Mouse (Mus musculus) thymus, adult 2 months (tissue): ENCODE measurements around the gene Lingo3. TPM values are rescaled to one million over a fixed set of nuclear protein-coding genes. Genes with fewer than 3 reads are reported as not detected.

Experiments
- DNase-seq: peaks from one replicate; pipeline ENCODE4 v3.0.0; 2021
- H3K27ac ChIP-seq: fragments of 200-500 bp; 2 replicates; pipeline ENCODE4 v1.5.1; 2012; ENCODE audit warnings: low read length, control low read depth; ENCODE audit not compliant: control insufficient read depth, insufficient read depth
- H3K27me3 ChIP-seq: fragments of 200-500 bp; 2 replicates; pipeline ENCODE4 v1.6.1; 2012; ENCODE audit warnings: mild to moderate bottlenecking, low read length, moderate library complexity, mixed read lengths; ENCODE audit not compliant: control insufficient read depth, insufficient read depth
- H3K36me3 ChIP-seq: fragments of 200-500 bp; 2 replicates; pipeline ENCODE4 v1.6.1; 2012; ENCODE audit warnings: mild to moderate bottlenecking, low read length, moderate library complexity; ENCODE audit not compliant: control insufficient read depth, insufficient read depth
- H3K4me1 ChIP-seq: fragments of 200-500 bp; replicated peaks from 2 replicates; pipeline ENCODE4 v1.6.1; 2012; ENCODE audit warnings: low read length; ENCODE audit not compliant: control insufficient read depth, insufficient read depth
- H3K4me3 ChIP-seq: fragments of 200-500 bp; 2 replicates; pipeline ENCODE4 v1.5.1; 2012; ENCODE audit warnings: mild to moderate bottlenecking, low read length, control low read depth, moderate library complexity; ENCODE audit not compliant: control insufficient read depth, insufficient read depth
- CTCF ChIP-seq: fragments of 200-500 bp; IDR thresholded peaks from 2 replicates; pipeline ENCODE4 v1.5.1; 2012; ENCODE audit warnings: mild to moderate bottlenecking, control low read depth, low read length, moderate library complexity, borderline replicate concordance; ENCODE audit not compliant: control insufficient read depth, poor library complexity, insufficient read depth; ENCODE audit errors: extremely low read depth
- POLR2A ChIP-seq: fragments of 200-500 bp; IDR thresholded peaks from 2 replicates; pipeline ENCODE4 v1.6.1; 2012; ENCODE audit warnings: mild to moderate bottlenecking, low read length, control low read depth, moderate library complexity; ENCODE audit not compliant: control insufficient read depth, poor library complexity, insufficient read depth; ENCODE audit errors: extremely low read depth
- WGBS: fragments of 180-500 bp; shearing (Covaris S2); methylation state at CpG from one replicate; pipeline ENCODE4 v1.1.7; 2018; 5-methylcytosine and 5-hydroxymethylcytosine counted together
- polyA plus RNA-seq: library from polyadenylated mRNA; depleted of rRNA; stranded (reverse); fragments of >200 nt; gene quantifications from 2 replicates; pipeline ENCODE4 v1.2.3, GENCODE M21; 2012

Gene Lingo3
- polyA plus RNA-seq, 1 experiment = 1.0 TPM

- Histone ChIP-seq H3K36me3 (no peaks in the 10 kb centered on the region), H3K4me3 (no peak overlapping the region), H3K27ac (no peak overlapping the region), H3K4me1 (peaks cover 20% of the 10 kb centered on the region), H3K27me3 (no peaks in the 10 kb centered on the region)
- TF ChIP-seq CTCF (no peak), POLR2A (no peak)
- 90% methylated on average over 3 of the region's 3 CpGs for WGBS
- no peak for DNase-seq
Observed at GRCm38 (mm10) chr10:80857848-80858247, 14.0 kb upstream of the Lingo3 start.

DNA sequence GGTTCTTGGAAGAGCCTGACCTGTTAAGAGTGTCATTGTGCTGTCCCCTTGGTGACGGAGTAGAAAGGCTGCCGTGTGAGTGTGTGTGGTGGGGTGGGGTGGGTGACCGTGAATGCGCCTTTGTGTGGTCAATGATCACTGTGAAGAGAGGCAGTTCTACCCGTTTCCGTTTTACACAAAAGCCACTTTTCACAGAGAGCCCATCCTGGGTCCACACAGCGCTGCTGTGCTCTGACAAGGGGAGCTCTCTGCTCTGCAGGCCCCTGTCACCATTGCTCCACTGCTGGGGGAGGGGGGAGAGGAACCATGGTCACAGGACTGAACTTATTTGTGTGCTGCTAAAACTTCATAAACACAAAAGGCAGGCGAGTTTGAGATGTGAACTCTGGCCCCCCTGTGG lies 13.5 kb upstream of the Lingo3 start:
- TF ChIP-seq CTCF (no peak), POLR2A (no peak)
- Histone ChIP-seq H3K36me3 (no peaks in the 10 kb centered on the region), H3K4me1 (peaks cover 20% of the 10 kb centered on the region), H3K4me3 (no peak overlapping the region), H3K27me3 (no peaks in the 10 kb centered on the region), H3K27ac (no peak overlapping the region)
- WGBS = 62% methylated on average over 8 of the region's 8 CpGs
- no peak for DNase-seq

GRCm38 (mm10) chr10:80856908-80857307 lies 13.1 kb upstream of the Lingo3 start:
- no peak overlapping the region for H3K27ac ChIP-seq
- TF ChIP-seq CTCF (no peak), POLR2A (no peak)
- H3K27me3 ChIP-seq = no peaks in the 10 kb centered on the region
- peaks cover 20% of the 10 kb centered on the region for H3K4me1 ChIP-seq
- no peaks in the 10 kb centered on the region for H3K36me3 ChIP-seq
- DNase-seq = no peak
- WGBS = 84% methylated on average over 5 of the region's 5 CpGs
- no peak overlapping the region for H3K4me3 ChIP-seq

- no peak for DNase-seq
- H3K4me3 ChIP-seq = no peak overlapping the region
- peaks cover 20% of the 10 kb centered on the region for H3K4me1 ChIP-seq
- H3K27me3 ChIP-seq = no peaks in the 10 kb centered on the region
- TF ChIP-seq CTCF (no peak), POLR2A (no peak)
- 25% methylated on average over 3 of the region's 3 CpGs for WGBS
- H3K36me3 ChIP-seq = no peaks in the 10 kb centered on the region
- H3K27ac ChIP-seq = no peak overlapping the region
Observed at GRCm38 (mm10) chr10:80856267-80856666, 12.4 kb upstream of the Lingo3 start.

- H3K4me3 ChIP-seq = peak overlapping the region; percentile 74
- H3K27me3 ChIP-seq = no peaks in the 10 kb centered on the region
- H3K36me3 ChIP-seq = no peaks in the 10 kb centered on the region
- no peak overlapping the region for H3K27ac ChIP-seq
- DNase-seq = no peak
- 37% methylated on average over 11 of the region's 11 CpGs for WGBS
- peaks cover 20% of the 10 kb centered on the region for H3K4me1 ChIP-seq
- TF ChIP-seq POLR2A (no peak), CTCF (no peak)
Observed at GRCm38 (mm10) chr10:80855749-80856073, 11.9 kb upstream of the Lingo3 start.

DNA sequence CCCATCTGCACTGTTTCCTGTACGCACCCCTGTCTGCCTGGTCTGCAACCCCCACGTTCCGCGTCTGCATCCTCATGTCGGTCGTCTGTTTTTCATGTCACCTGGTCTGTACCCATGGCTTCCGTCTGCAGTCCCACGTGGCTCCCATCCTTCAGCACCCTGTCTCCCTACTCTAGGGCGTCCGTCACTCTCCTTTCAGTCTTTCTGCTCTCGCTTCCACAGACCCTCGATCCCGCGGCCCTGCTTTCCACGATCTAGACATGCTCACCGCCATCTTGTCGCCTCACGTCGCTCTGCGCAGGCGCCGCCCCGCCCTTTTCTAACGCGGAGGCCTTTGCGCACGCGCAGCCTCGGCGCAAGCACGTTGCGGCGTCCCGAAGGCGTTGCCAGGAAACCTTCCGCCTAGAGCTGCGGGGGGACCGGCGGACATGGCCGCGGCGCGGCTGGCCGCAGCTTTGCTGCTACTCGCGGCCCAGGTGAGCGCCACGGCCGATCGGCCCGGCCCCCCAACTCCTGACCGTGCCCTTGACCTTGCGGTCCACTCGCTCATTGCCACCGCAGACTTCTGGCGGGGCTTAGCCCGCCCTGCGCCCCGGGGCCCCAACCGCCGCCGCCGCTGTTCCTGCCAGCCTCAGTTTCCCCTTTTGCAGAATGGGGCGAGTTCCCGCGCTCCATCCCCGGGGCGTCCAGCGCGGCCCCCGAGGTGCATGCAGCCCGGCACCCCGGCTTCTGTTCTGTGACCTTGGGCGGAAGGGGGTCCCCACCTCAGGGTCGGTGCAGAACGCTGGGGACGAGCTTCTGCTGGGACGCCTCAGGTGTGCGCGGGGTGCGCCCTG lies 11.3 kb upstream of the Lingo3 start, which contains the start of the genes Lsm7 and Sppl2b:
Gene Lsm7, minus strand, starts transcription at position 297 of the 836 bp plus-strand sequence.
Gene Sppl2b, plus strand, starts transcription at position 363 of the 836 bp plus-strand sequence.
- WGBS = under 1% methylated on average over 81 of the region's 81 CpGs

More for the DNA sequence above, 11.3 kb upstream of the Lingo3 start, which contains the start of the genes Lsm7 and Sppl2b:
- H3K4me1 ChIP-seq = peaks cover 20% of the 10 kb centered on the region
- TF ChIP-seq CTCF = peak; percentile 49; the same call in 1 of the 2 replicates
- peak; percentile 65; the same call in 1 of the 2 replicates for TF ChIP-seq POLR2A
- H3K36me3 ChIP-seq = no peaks in the 10 kb centered on the region
- no peak within 1 kb of the TSS for H3K27ac ChIP-seq
- H3K4me3 ChIP-seq = peak within 1 kb of the TSS; percentile 74
- no peaks in the 10 kb centered on the region for H3K27me3 ChIP-seq
- DNase-seq = peak; percentile 98
